In genomic region chr5:5465256-5465655, GRCm38 (mm10) we compare ENCODE assay signal across 36 mouse cellular contexts. TPM values are rescaled to one million over a fixed set of nuclear protein-coding genes. Genes with fewer than 3 reads are reported as not detected.
"Had no signal": no experiment of that assay in that cellular context is flagged by ENCODE, and none has a peak within 500 bp of the region (broad histone marks: within the 10 kb centered on the region; RNA-seq: fewer than 3 reads in every experiment).

No protein-coding gene starts in this region.

- H3K4me1 ChIP-seq: heart, embryonic 13.5 days; heart, embryonic 15.5 days; hindbrain, embryonic 10.5 days; hindbrain, embryonic 12.5 days; intestine, embryonic 15.5 days; limb, embryonic 10.5 days; limb, embryonic 12.5 days; liver, embryonic 13.5 days had no signal

- ATAC-seq: hindbrain, embryonic 16.5 days; inflammation-experienced regulatory T-cells, adult 6 months; intestine, embryonic 15.5 days; intestine, postnatal 0 days had no signal

- H3K9ac ChIP-seq: heart, embryonic 13.5 days; heart, embryonic 15.5 days; hindbrain, embryonic 12.5 days; hindbrain, embryonic 14.5 days; intestine, embryonic 15.5 days; limb, embryonic 12.5 days; liver, embryonic 13.5 days had no signal

- H3K27me3 ChIP-seq: heart, embryonic 13.5 days; heart, embryonic 15.5 days; hindbrain, embryonic 12.5 days; intestine, embryonic 15.5 days; limb, embryonic 12.5 days; liver, embryonic 13.5 days had no signal

- H3K4me3 ChIP-seq: heart, embryonic 13.5 days; heart, embryonic 15.5 days; hindbrain, embryonic 10.5 days; hindbrain, embryonic 12.5 days; intestine, embryonic 15.5 days; layer of hippocampus, adult 2 months; left cerebral cortex, adult 2 months; limb, embryonic 10.5 days; limb, embryonic 12.5 days; liver, embryonic 13.5 days had no signal

- H3K27ac ChIP-seq: heart, embryonic 13.5 days; heart, embryonic 15.5 days; hindbrain, embryonic 10.5 days; hindbrain, embryonic 12.5 days; hindbrain, embryonic 14.5 days; intestine, embryonic 15.5 days; layer of hippocampus, adult 2 months; left cerebral cortex, adult 2 months; limb, embryonic 10.5 days; limb, embryonic 12.5 days; liver, embryonic 13.5 days had no signal

- H3K9me3 ChIP-seq: heart, embryonic 13.5 days; heart, embryonic 15.5 days; hindbrain, embryonic 10.5 days; hindbrain, embryonic 12.5 days; intestine, embryonic 15.5 days; limb, embryonic 10.5 days; limb, embryonic 12.5 days; liver, embryonic 13.5 days had no signal

- DNase-seq: gastrocnemius, postnatal 14 days; gastrocnemius, postnatal 36 days; heart, adult 18-20 months; heart, postnatal 14 days; heart, postnatal 36 days; kidney, adult 18-20 months; kidney, adult 8-10 months; kidney, postnatal 10 days; kidney, postnatal 25 days; kidney, postnatal 4 days; liver; liver, embryonic 13.5 days had no signal

- H3K4me2 ChIP-seq: heart, embryonic 11.5 days; heart, embryonic 13.5 days; heart, embryonic 15.5 days; hindbrain, embryonic 12.5 days; hindbrain, embryonic 14.5 days; intestine, embryonic 15.5 days; limb, embryonic 12.5 days; liver, embryonic 11.5 days; liver, embryonic 13.5 days had no signal

- H3K36me3 ChIP-seq: heart, embryonic 13.5 days; heart, embryonic 15.5 days; hindbrain, embryonic 10.5 days; hindbrain, embryonic 12.5 days; intestine, embryonic 15.5 days; limb, embryonic 10.5 days; limb, embryonic 12.5 days; liver, embryonic 13.5 days had no signal

RNA-seq across cellular contexts. Expression of gene 1700015F17Rik, which starts 13.7 kb away (rescaled TPM):
- total RNA-seq: gastrocnemius, adult 18-20 months; gastrocnemius, adult 8-10 months; gastrocnemius, postnatal 14 days; gastrocnemius, postnatal 36 days; granulocyte monocyte progenitor cell, adult 5-6 weeks; heart, adult 18-20 months; heart, postnatal 14 days; heart, postnatal 36 days; layer of hippocampus, adult 2 months; layer of hippocampus, postnatal 10 days; layer of hippocampus, postnatal 25 days had no signal
- polyA plus RNA-seq: heart, embryonic 11.5 days; heart, embryonic 13.5 days; heart, embryonic 15.5 days; heart, postnatal 0 days; hindbrain, embryonic 12.5 days; hindbrain, embryonic 14.5 days; hindbrain, embryonic 16.5 days; inflammation-experienced regulatory T-cells, adult 6 months; intestine, embryonic 15.5 days; intestine, postnatal 0 days; kidney, embryonic 14.5 days; kidney, embryonic 16.5 days; limb, embryonic 10.5 days; limb, embryonic 12.5 days; limb, embryonic 14.5 days; liver, embryonic 11.5 days; liver, embryonic 13.5 days had no signal
